8 mouse cellular contexts compared by ENCODE assay signal in the genomic region with DNA sequence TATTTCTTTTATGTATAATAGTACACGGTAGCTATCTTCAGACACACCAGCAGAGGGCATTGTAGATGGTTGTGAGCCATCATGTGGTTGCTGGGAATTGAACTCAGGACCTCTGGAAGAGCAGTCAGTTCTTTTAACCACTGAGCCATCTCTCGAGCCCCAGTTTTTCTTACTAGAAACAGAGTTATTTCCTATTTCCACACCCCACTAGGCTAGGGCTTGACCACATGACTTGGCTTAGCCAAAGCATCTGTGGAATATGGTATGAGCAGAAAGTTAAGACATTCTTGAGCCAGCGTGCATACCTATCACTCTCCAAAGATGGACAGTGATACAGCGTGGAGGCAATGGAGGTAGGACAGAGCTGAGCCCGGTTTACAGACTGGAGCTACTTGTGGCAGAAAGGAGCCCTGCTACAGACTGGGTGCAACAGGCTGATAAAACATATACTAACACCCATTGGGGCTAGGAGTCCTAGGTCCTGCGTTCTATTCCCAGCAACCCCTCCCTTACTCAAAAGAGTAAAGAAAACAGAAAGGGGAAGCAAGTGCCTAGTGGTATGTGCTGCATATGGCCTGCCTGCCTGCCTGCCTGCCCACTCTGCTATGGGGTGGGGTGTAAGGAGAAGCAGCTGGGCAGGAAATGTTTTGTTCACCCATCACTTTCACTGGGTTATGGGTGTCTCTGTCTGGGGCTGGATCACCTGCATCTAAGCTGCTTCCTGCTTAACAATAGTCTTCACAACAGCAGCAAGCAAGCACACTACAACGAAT.
A peak's percentile ranks its signal among the peaks of the same experiment; 100 is the strongest.
DNase-seq lines count a peak whose midpoint lies in the region; ATAC-seq and TF ChIP-seq lines count a peak whose summit lies in the region.

No protein-coding gene starts in this region.

- no peak for DNase-seq in heart, adult 8-10 months (ENCODE audit: low spot score)
- DNase-seq in A20 (ENCODE audit: low read depth, low spot score): peak; percentile 71
- DNase-seq in naive thymus-derived CD4-positive, alpha-beta T cell, adult 2 months (ENCODE audit: low read depth): peak; percentile 71
- DNase-seq in kidney, postnatal 25 days: no peak
- no peak for DNase-seq in right cerebral cortex, postnatal 25 days
- DNase-seq in testis, postnatal 14 days (ENCODE audit: low spot score): no peak

- no peak overlapping the region for H3K4me2 ChIP-seq in heart, embryonic 12.5 days

- no peak overlapping the region for H3K4me3 ChIP-seq in heart, embryonic 12.5 days
- no peak overlapping the region for H3K4me3 ChIP-seq in cortical plate, adult 2 months (ENCODE audit: insufficient read depth, low read length)

- peak; percentile 26; the same call in 1 of the 2 replicates for ATAC-seq in heart, embryonic 12.5 days (ENCODE audit: insufficient number of reproducible peaks, low FRiP score)

- no peaks in the 10 kb centered on the region for H3K36me3 ChIP-seq in heart, embryonic 12.5 days

- H3K27ac ChIP-seq in heart, embryonic 12.5 days (ENCODE audit: poor library complexity, severe bottlenecking): no peak overlapping the region
- H3K27ac ChIP-seq in cortical plate, adult 2 months (ENCODE audit: insufficient read depth, low read length): peak overlapping the region; percentile 1; the same call in 1 of the 2 replicates

- no peaks in the 10 kb centered on the region for H3K9me3 ChIP-seq in heart, embryonic 12.5 days (replicated peaks)

- no peak for TF ChIP-seq POLR2A in cortical plate, adult 2 months (IDR thresholded peaks at IDR 0.05; ENCODE audit: extremely low read depth, insufficient read depth, low read length)

- TF ChIP-seq CTCF in cortical plate, adult 2 months (IDR thresholded peaks at IDR 0.05; ENCODE audit: extremely low read depth, insufficient read depth, low read length): no peak

- no peaks in the 10 kb centered on the region for H3K27me3 ChIP-seq in heart, embryonic 12.5 days (replicated peaks)

- 78% methylated on average over 7 of the region's 7 CpGs for WGBS in heart, embryonic 12.5 days

- no peak overlapping the region for H3K9ac ChIP-seq in heart, embryonic 12.5 days

- peaks cover 40% of the 10 kb centered on the region for H3K4me1 ChIP-seq in heart, embryonic 12.5 days (replicated peaks)
- peaks cover 1% of the 10 kb centered on the region; the same call in 1 of the 2 replicates for H3K4me1 ChIP-seq in cortical plate, adult 2 months (ENCODE audit: control insufficient read depth, insufficient read depth, low read length)

Comparison
In these comparisons a context has a peak if more than half of its experiments do, and no peak if none do; other contexts are left out.
1. DNase-seq: peak in A20 (single experiment) and naive thymus-derived CD4-positive, alpha-beta T cell, adult 2 months (single experiment); none in heart, adult 8-10 months (single experiment), kidney, postnatal 25 days (0 of 2), right cerebral cortex, postnatal 25 days (single experiment) and testis, postnatal 14 days (single experiment).